In the genomic region with DNA sequence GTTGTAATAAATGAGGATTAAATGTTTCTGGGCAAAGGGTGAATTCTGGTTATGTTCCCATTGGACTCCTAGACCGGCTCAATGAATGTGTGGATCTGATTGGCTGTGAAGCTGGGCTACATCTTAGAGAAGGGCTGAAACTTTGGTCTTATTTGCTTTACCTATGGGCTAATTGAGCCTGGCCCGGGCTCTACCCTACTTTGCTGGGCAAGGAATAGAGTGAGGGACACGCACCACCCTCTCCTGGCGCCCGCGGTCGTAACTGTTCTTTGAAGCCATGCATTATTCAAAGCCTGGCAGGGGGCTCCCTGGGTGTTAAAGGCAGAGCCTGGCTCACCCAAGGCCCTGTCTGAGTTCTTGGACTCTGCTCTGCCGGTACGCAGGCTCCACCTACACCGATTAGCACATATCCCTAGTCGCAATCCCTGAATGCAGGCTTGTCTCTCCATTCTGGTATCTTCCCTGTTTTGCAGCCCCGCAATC, we compare ENCODE assay signal across 9 mouse cellular contexts. TPM values are rescaled to one million over a fixed set of nuclear protein-coding genes. Genes with fewer than 3 reads are reported as not detected.
A peak's percentile ranks its signal among the peaks of the same experiment; 100 is the strongest.
DNase-seq lines count a peak whose midpoint lies in the region; ATAC-seq and TF ChIP-seq lines count a peak whose summit lies in the region.
"Had no signal": no experiment of that assay in that cellular context is flagged by ENCODE, and none has a peak within 500 bp of the region (broad histone marks: within the 10 kb centered on the region; RNA-seq: fewer than 3 reads in every experiment).

No protein-coding gene starts in this region.

- no peak overlapping the region for H3K9ac ChIP-seq in forebrain, embryonic 11.5 days (ENCODE audit: low read length)
- peak overlapping the region; percentile 9 for H3K9ac ChIP-seq in kidney, embryonic 15.5 days
- peak overlapping the region; percentile 39; the same call in 1 of the 2 replicates for H3K9ac ChIP-seq in midbrain, embryonic 12.5 days (replicated peaks)

- no peak overlapping the region for H3K27ac ChIP-seq in forebrain, embryonic 11.5 days (ENCODE audit: low read depth, low read length)
- H3K27ac ChIP-seq in kidney, embryonic 15.5 days, result no peak overlapping the region
- H3K27ac ChIP-seq in midbrain, embryonic 12.5 days (replicated peaks), result no peak overlapping the region
- no peak overlapping the region for H3K27ac ChIP-seq in cerebellum, adult 2 months (ENCODE audit: insufficient read depth, low read length)

- intact Hi-C loops in left cerebral cortex, postnatal 36 days (cut with DNase I), result no loop called here

- peak overlapping the region; percentile 43 for H3K4me2 ChIP-seq in forebrain, embryonic 11.5 days (ENCODE audit: low read depth, low read length, severe bottlenecking)
- H3K4me2 ChIP-seq in kidney, embryonic 15.5 days, result peak overlapping the region; percentile 61
- peak overlapping the region; percentile 49 for H3K4me2 ChIP-seq in midbrain, embryonic 12.5 days (replicated peaks)

- H3K4me1 ChIP-seq in forebrain, embryonic 11.5 days (replicated peaks; ENCODE audit: control insufficient read depth, insufficient read depth, low read length), result peaks cover 13% of the 10 kb centered on the region
- H3K4me1 ChIP-seq in kidney, embryonic 15.5 days, result peaks cover 39% of the 10 kb centered on the region
- peaks cover 33% of the 10 kb centered on the region for H3K4me1 ChIP-seq in midbrain, embryonic 12.5 days
- no peaks in the 10 kb centered on the region for H3K4me1 ChIP-seq in cerebellum, adult 2 months (ENCODE audit: control insufficient read depth, insufficient read depth, low read length)

- TF ChIP-seq POLR2A in brain, embryonic 14.5 days (IDR thresholded peaks at IDR 0.05; ENCODE audit: borderline replicate concordance, extremely low read depth, insufficient read depth, insufficient read length, poor library complexity, severe bottlenecking), result no peak
- TF ChIP-seq POLR2A in cerebellum, adult 2 months (IDR thresholded peaks at IDR 0.05; ENCODE audit: borderline replicate concordance, insufficient read depth, low read length), result no peak

- no peak for TF ChIP-seq CTCF in brain, embryonic 14.5 days (IDR thresholded peaks at IDR 0.05; ENCODE audit: borderline replicate concordance, extremely low read depth, insufficient read depth, insufficient read length)
- TF ChIP-seq CTCF in cerebellum, adult 2 months (IDR thresholded peaks at IDR 0.05; ENCODE audit: borderline replicate concordance, insufficient read depth, low read depth, low read length), result no peak

- H3K4me3 ChIP-seq in forebrain, embryonic 11.5 days (ENCODE audit: low read depth, low read length), result peak overlapping the region; percentile 19; the same call in 1 of the 2 replicates
- peak overlapping the region; percentile 32 for H3K4me3 ChIP-seq in kidney, embryonic 15.5 days (replicated peaks)
- peak overlapping the region; percentile 27 for H3K4me3 ChIP-seq in midbrain, embryonic 12.5 days
- no peak overlapping the region for H3K4me3 ChIP-seq in cerebellum, adult 2 months (replicated peaks; ENCODE audit: insufficient read depth, low read depth, low read length)

- H3K27me3 ChIP-seq in forebrain, embryonic 11.5 days (ENCODE audit: control insufficient read depth, insufficient read depth, low read length), result peaks cover 15% of the 10 kb centered on the region
- H3K27me3 ChIP-seq in kidney, embryonic 15.5 days, result peaks cover 45% of the 10 kb centered on the region
- peaks cover 50% of the 10 kb centered on the region for H3K27me3 ChIP-seq in midbrain, embryonic 12.5 days
- no peaks in the 10 kb centered on the region for H3K27me3 ChIP-seq in cerebellum, adult 2 months (ENCODE audit: control insufficient read depth, insufficient read depth, low read length)

- no peaks in the 10 kb centered on the region for H3K36me3 ChIP-seq in forebrain, embryonic 11.5 days (ENCODE audit: control insufficient read depth, insufficient read depth, low read length)
- H3K36me3 ChIP-seq in kidney, embryonic 15.5 days, result peaks cover 4% of the 10 kb centered on the region; the same call in 1 of the 2 replicates
- no peaks in the 10 kb centered on the region for H3K36me3 ChIP-seq in midbrain, embryonic 12.5 days

- no peaks in the 10 kb centered on the region for H3K9me3 ChIP-seq in forebrain, embryonic 11.5 days (ENCODE audit: control insufficient read depth, low read length)
- no peaks in the 10 kb centered on the region for H3K9me3 ChIP-seq in kidney, embryonic 15.5 days (replicated peaks)
- no peaks in the 10 kb centered on the region for H3K9me3 ChIP-seq in midbrain, embryonic 12.5 days

- no peak for ATAC-seq in forebrain, embryonic 11.5 days (replicated peaks; ENCODE audit: low FRiP score)
- ATAC-seq in kidney, embryonic 15.5 days (replicated peaks; ENCODE audit: low FRiP score), result no peak
- ATAC-seq in midbrain, embryonic 12.5 days (ENCODE audit: low FRiP score, low read depth), result no peak

- 11% methylated on average over 12 of the region's 12 CpGs for WGBS in forebrain, embryonic 11.5 days
- WGBS in kidney, embryonic 15.5 days, result 17% methylated on average over 12 of the region's 12 CpGs
- WGBS in midbrain, embryonic 12.5 days, result 9% methylated on average over 12 of the region's 12 CpGs
- 66% methylated on average over 12 of the region's 12 CpGs for WGBS in cerebellum, adult 2 months

- peak; percentile 4 for DNase-seq in brain, embryonic 14.5 days (ENCODE audit: low read depth)
- no peak for DNase-seq in forebrain, embryonic 11.5 days (ENCODE audit: low spot score)
- no peak for DNase-seq in right cerebral cortex, postnatal 4 days
- DNase-seq in cerebellum, adult 2 months, result no peak
- no peak for DNase-seq in left cerebral cortex, postnatal 36 days (ENCODE audit: low spot score in 2 of 2)

RNA-seq across cellular contexts. Expression of a gene that starts 3.4 kb away (rescaled TPM):
- 83.4 and 130 TPM in 2 replicates for polyA plus RNA-seq in brain, embryonic 14.5 days (2012; rRNA removed)
- 2.7 and 4.2 TPM in 2 replicates for polyA plus RNA-seq in forebrain, embryonic 11.5 days (2014; fragmentation: Nextera tagmentation; extraction: Ambion mirVana)
- 3.3 and 4.1 TPM in 2 replicates for polyA plus RNA-seq in kidney, embryonic 15.5 days (2015; fragmentation: Nextera tagmentation; extraction: Ambion mirVana)
- 2.0 and 2.1 TPM in 2 replicates for polyA plus RNA-seq in midbrain, embryonic 12.5 days (2016; fragmentation: Nextera tagmentation; extraction: Ambion mirVana)
- polyA plus RNA-seq in cerebellum, adult 2 months (2012; rRNA removed), result 67.2 and 68.4 TPM in 2 replicates
- total RNA-seq in left cerebral cortex, postnatal 36 days (2021), result 10 to 100 TPM; 32.9 to 37.0 TPM

RNA-seq across cellular contexts. Expression of a gene that starts 3.9 kb away (rescaled TPM):
- 12.4 and 16.2 TPM in 2 replicates for polyA plus RNA-seq in brain, embryonic 14.5 days (2012; rRNA removed)
- 10.4 and 11.9 TPM in 2 replicates for polyA plus RNA-seq in forebrain, embryonic 11.5 days (2014; fragmentation: Nextera tagmentation; extraction: Ambion mirVana)
- 44.3 and 52.1 TPM in 2 replicates for polyA plus RNA-seq in kidney, embryonic 15.5 days (2015; fragmentation: Nextera tagmentation; extraction: Ambion mirVana)
- 4.9 and 5.5 TPM in 2 replicates for polyA plus RNA-seq in midbrain, embryonic 12.5 days (2016; fragmentation: Nextera tagmentation; extraction: Ambion mirVana)
- polyA plus RNA-seq in cerebellum, adult 2 months (2012; rRNA removed), result 84.3 and 86.1 TPM in 2 replicates
- total RNA-seq in left cerebral cortex, postnatal 36 days (2021), result 10 to 100 TPM; 28.1 to 36.3 TPM

RNA-seq across cellular contexts. Expression of a gene that starts 13.9 kb away (rescaled TPM):
- not detected in 2 replicates for polyA plus RNA-seq in brain, embryonic 14.5 days (2012; rRNA removed)
- not detected in 2 replicates for polyA plus RNA-seq in forebrain, embryonic 11.5 days (2014; fragmentation: Nextera tagmentation; extraction: Ambion mirVana)
- not detected in 2 replicates for polyA plus RNA-seq in kidney, embryonic 15.5 days (2015; fragmentation: Nextera tagmentation; extraction: Ambion mirVana)
- not detected in 2 replicates for polyA plus RNA-seq in midbrain, embryonic 12.5 days (2016; fragmentation: Nextera tagmentation; extraction: Ambion mirVana)
- 0.13 TPM in 1 of 2 replicates, not detected in the other for polyA plus RNA-seq in cerebellum, adult 2 months (2012; rRNA removed)
- not detected for total RNA-seq in left cerebral cortex, postnatal 36 days (2021)
- total RNA-seq: adrenal gland, adult 18-20 months; heart, adult 8-10 months had no signal

RNA-seq across cellular contexts. Expression of a gene that starts 18.8 kb away (rescaled TPM):
- polyA plus RNA-seq in brain, embryonic 14.5 days (2012; rRNA removed), result 259 and 385 TPM in 2 replicates
- 67.9 and 76.7 TPM in 2 replicates for polyA plus RNA-seq in forebrain, embryonic 11.5 days (2014; fragmentation: Nextera tagmentation; extraction: Ambion mirVana)
- 40.0 and 45.8 TPM in 2 replicates for polyA plus RNA-seq in kidney, embryonic 15.5 days (2015; fragmentation: Nextera tagmentation; extraction: Ambion mirVana)
- polyA plus RNA-seq in midbrain, embryonic 12.5 days (2016; fragmentation: Nextera tagmentation; extraction: Ambion mirVana), result 76.1 and 84.8 TPM in 2 replicates
- polyA plus RNA-seq in cerebellum, adult 2 months (2012; rRNA removed), result 316 and 321 TPM in 2 replicates
- 100 to 1,000 TPM; 349 TPM for total RNA-seq in left cerebral cortex, postnatal 36 days (2021)

RNA-seq across cellular contexts. Expression of a gene that starts 58.8 kb away (rescaled TPM):
- 0.14 and 0.22 TPM in 2 replicates for polyA plus RNA-seq in brain, embryonic 14.5 days (2012; rRNA removed)
- polyA plus RNA-seq in forebrain, embryonic 11.5 days (2014; fragmentation: Nextera tagmentation; extraction: Ambion mirVana), result 0.31 and 0.79 TPM in 2 replicates
- 0.31 and 1.0 TPM in 2 replicates for polyA plus RNA-seq in kidney, embryonic 15.5 days (2015; fragmentation: Nextera tagmentation; extraction: Ambion mirVana)
- polyA plus RNA-seq in midbrain, embryonic 12.5 days (2016; fragmentation: Nextera tagmentation; extraction: Ambion mirVana), result 0.05 TPM in 1 of 2 replicates, not detected in the other
- 0.06 and 0.08 TPM in 2 replicates for polyA plus RNA-seq in cerebellum, adult 2 months (2012; rRNA removed)
- 1 to 10 TPM in 1 of 2 experiments, under 1 TPM in 1; 0.10 to 1.0 TPM for total RNA-seq in left cerebral cortex, postnatal 36 days (2021)
- total RNA-seq: heart, adult 8-10 months had no signal

Comparison
In these comparisons a context has a peak if more than half of its experiments do, and no peak if none do; other contexts are left out.
1. RNA of a gene that starts 3.4 kb away (polyA plus RNA-seq): 83.4 to 130 TPM in brain, embryonic 14.5 days and 67.2 to 68.4 TPM in cerebellum, adult 2 months; 3.3 to 4.1 TPM in kidney, embryonic 15.5 days, 2.7 to 4.2 TPM in forebrain, embryonic 11.5 days and 2.0 to 2.1 TPM in midbrain, embryonic 12.5 days; every median in the first group is over 10 times any median in the second.
2. Peak in every context shown above with its lines, with median percentiles within 50 percentile points of each other: H3K4me2 ChIP-seq.